Mouse (Mus musculus) spleen, postnatal 4 days (tissue): ENCODE measurements around the gene Myo9a.
"Not testable (repeated sequence)": the region's sequence is repeated elsewhere in the genome, so short reads cannot be mapped to it uniquely, and the experiment has no call there.

ENCODE experiments used
- DNase-seq, 2 experiments: peaks; one replicate each; pipeline ENCODE4 v3.0.0; 2022; ENCODE audit warnings: low spot score in 2 of 2

Myo9a gene

DNA sequence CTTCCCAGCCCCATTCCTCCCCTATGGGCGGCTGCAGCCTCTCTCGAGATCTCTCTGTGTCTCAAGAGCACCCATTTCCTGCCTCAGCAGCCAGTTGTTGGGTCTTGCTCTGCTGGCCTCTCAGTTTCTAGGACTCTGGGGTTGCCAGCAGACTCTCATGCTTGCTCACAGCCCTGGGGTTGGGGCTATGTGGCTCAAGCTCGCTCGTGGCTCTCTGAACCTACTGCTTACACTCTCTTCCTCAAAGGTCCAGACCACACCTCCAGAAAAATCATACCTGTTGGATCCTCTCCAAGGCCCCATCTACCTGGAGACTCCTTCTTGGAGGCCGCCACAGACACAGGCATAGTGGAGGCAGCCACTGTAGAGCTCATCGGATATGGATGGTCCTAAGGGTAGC lies 198.8 kb downstream of the Myo9a start:
- DNase-seq, result no peak

GRCm38 (mm10) chr9:59949981-59950380 lies 199.3 kb downstream of the Myo9a start:
- peak in 1 of 2 experiments; percentile 54 for DNase-seq

DNA sequence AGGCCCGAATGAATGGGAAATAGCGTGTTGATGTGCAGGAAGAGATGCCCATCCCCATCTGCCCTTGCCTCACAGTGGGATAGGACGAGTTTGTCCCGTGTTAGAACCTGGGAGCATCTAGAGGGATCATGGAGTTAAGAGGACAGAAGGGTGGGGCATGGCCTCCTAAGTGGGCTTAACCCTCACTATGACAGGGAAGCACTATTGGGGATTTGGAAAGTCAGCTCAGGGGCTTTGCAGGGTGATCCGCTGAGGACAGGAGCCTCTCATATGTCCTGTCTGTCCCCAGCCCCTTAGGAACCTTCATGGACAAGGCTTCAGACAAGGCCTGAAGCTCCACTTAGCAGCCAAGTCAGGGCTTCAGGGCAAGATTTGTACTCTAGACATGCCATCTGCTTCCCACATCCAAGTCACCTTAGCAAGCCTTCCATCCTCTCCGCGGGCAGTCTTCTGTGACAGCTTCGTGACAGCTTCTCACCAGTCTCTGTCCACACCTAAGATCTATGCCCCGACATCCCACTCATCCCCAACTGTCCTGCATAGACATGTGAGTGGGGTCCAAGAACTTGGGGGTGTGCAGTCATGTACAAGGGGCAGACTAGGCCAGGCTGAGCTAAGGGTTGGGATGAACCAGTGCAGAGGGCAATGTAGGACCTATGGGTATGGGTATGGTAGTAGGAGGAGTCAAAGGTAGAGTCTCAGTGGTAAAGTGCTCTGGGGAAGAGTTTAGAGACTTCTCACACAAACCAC lies 200.5 kb downstream of the Myo9a start:
- no peak for DNase-seq

GRCm38 (mm10) chr9:59951943-59952342 lies 201.2 kb downstream of the Myo9a start:
- no peak for DNase-seq

DNA sequence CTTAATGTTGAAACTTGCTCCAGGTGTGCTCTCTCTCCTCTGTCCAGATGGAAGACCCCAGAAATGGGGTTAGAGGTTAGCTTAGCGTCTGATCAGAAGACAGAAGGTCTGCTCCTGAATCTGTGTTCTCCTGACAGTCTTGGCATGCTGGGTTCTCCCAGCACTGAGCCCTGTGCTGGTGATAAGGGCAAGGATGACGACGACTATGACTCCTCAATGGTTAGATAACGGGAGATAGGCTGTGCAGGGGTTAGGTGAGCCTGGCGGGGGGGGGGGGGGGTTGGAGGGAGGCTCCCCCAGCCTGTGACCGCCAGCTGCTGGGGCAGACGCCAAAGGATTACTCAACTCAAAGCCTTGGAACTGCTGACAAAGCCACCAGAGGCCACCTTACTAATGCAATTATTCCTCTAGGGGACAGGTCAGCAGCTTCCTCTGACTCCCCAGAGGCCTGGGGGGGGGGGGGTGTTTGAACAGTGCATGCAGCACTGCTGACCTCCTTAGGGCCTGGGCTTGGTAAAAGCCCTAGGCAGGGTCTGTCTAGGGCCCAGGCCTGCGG lies 201.9 kb downstream of the Myo9a start:
- DNase-seq, result no peak

GRCm38 (mm10) chr9:59953556-59953955 lies 202.9 kb downstream of the Myo9a start:
- DNase-seq, result no peak

- no peak for DNase-seq
These were observed 204.5 kb downstream of the Myo9a start for GRCm38 (mm10) chr9:59955199-59955598.

DNA sequence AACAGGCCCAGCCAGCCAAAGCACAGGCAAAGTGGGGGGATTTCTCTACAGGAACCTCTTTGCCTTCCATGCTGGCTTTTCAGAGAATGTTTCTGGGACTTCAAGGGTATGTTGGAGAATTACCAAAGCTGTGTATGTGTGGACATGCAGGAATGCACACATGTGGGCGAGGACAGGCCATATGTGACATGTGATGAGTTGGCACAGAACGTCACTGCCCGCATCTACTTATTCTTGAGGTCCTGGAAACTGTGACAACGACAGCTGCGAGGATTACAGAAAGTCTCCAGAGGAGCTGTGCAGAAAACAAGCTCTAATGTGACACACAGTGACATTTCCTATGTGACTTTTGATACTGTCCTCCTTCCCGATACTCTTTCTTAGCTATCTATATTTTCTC lies 205.0 kb downstream of the Myo9a start:
- DNase-seq, result no peak

DNA sequence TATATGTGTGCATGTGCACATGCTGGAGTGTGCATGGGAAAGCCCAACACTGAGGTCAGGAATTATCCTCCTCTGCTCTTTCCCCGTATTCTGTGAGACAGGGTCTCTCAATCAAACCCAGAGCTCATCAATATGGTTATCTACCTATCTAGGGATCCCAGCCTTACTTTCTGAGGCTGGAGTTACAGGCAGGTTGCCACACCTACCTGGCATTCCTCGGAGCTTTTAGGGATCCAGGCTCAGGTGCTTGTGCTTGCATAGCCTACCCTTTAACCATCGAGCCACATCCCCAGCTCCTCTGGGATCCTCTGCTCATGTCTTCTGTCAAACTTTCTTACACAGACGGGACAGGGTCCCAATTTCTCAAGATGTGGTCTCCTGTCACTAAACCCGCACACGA lies 205.8 kb downstream of the Myo9a start:
- no peak for DNase-seq

DNA sequence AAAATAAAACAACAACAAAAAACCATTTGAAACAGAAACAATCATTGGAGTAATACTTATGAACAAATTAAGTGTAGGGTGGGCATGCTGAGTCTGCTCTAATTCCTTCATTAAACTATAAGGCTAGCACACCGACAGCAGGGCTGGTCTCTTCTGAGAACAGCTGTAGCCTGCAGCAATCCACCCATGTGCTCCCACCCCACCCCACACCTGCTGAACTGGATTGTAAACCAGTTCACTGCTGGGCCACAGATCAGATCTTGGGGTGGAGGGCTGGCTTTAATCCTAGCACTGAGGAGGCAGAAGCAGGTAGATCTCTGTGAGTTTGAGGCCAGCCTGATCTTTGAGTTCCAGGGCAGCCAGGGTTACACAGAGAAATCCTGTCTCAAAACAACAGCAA lies 207.4 kb downstream of the Myo9a start:
- DNase-seq, result not testable (repeated sequence)

DNA sequence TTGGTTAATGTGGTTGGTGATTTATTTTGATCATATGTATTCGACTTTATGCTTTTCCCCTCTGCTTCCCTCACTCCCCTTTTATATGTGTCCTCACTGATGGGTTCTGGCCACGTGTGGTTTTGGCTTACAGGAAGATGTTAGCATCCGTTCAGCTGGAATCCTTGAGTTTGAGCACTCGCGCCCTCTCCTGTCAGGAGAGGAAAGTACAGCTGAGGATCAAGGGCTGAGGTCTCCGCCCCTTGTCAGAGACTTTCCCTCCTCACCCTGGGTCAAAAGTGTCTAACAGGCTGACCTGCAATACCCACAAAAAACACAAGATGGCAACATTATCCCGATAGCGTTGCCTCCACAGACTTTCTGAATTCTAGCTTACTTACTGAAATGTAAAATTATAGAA lies 208.6 kb downstream of the Myo9a start:
- peak; percentile 70 to 77 for DNase-seq

DNA sequence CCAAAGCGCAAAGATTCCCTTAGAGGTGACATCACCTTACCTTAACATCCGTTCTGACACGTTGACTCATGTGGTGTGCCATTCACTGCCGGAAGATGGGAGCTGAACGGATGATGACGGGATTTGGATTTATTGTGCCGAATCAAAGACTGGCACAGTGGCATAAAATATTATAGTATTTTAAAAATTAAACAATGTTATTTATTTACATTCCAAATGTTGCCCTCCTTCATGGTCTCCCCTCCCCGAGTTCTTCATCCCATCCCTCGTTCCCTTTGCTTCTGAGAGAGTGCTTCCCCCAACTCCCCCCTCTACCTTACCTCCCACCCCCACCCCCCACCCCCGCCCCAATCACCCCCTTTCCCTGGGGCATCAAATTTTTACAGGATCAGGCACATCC lies 209.9 kb downstream of the Myo9a start, which contains the start of gene Nr2e3:
Gene Nr2e3, minus strand, starts transcription at position 101 of the 400 bp plus-strand sequence.
- DNase-seq, result no peak

- DNase-seq, result no peak
These were observed 210.7 kb downstream of the Myo9a start for GRCm38 (mm10) chr9:59961201-59961955.

DNA sequence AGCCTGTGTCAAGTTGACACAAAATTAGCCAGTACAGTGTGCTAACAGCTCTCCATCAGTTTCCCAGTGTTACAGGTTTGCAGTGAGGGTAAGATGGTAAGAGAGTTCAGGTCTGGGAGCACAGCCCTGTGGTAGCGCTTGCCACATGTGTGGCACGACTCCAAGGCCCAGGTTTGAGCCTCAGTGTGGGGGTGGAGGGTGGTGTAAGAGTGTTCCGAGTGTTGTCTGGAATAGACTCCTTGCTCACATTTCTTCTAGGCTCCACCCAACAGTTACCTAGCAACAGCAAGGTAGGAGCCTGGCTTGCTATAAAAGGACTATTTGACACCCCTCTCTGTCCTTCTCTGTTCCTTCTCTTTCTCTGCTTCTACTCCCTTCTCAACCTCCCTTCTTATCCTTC lies 213.7 kb downstream of the Myo9a start:
- no peak for DNase-seq

DNA sequence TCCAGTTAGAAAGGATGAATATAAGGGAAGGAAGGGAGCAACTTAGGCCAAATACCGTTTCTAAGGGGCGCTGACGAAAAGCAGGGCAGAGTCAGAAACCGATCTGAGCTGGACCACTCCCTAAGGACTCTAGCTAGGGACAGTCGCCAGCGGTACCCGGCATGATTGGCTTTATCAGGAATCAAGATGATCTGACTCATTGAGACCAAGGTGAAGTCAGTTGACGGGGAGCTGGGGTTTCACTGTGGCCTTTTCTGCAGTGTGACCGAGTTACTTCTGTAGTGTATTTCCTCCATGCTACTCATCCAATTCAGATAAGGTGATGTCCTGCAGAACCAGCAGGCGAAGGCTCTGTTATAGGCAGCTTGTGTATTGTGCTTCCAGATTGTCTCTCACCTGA lies 214.3 kb downstream of the Myo9a start:
- no peak for DNase-seq

DNA sequence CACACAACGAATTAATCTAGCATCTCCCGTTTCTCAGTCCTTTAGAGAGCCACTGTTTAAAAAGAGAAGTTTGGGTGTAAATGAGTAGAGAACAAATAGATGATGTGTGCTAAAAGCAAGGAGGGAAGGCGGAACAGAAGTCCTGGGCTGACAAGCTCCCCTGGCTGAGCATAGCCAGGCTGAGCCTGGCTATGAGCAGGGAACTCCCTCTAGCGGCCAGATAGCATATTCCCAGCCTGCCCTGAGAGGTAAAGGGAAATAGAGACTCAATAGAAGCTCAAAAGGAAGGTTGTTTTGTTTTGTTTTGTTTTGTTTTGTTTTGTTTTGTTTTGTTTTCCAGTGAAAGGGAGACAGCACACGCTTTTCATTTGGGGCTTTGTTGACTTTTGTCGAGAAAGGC lies 218.7 kb downstream of the Myo9a start:
- DNase-seq, result peak; percentile 38 to 74

DNA sequence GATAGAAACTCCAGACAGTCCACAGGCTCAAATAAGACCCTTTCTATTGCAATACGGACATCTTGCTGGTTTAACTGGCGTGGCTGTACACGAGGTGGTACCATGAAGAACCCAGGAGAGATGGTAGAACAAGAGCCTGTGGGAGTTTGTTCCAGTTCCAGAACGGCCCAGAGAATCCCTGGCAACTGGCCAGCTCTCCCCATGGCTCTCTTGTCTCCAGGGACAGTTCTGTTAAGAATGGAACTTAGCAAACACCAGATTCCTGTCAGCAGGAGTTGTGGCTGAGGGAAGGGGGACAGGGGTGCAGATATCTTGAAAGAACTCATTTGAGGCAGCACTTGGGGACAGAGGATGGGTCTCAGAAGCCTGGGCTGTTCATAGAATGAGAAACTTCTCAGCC lies 220.6 kb downstream of the Myo9a start:
- DNase-seq, result no peak
